Mouse (Mus musculus): ENCODE results near the gene Commd9. TPM values are rescaled to one million over a fixed set of nuclear protein-coding genes. Genes with fewer than 3 reads are reported as not detected.

Commd9 gene
- polyA plus RNA-seq, 1 experiment from 2014 or later: 48.2 TPM

DNA sequence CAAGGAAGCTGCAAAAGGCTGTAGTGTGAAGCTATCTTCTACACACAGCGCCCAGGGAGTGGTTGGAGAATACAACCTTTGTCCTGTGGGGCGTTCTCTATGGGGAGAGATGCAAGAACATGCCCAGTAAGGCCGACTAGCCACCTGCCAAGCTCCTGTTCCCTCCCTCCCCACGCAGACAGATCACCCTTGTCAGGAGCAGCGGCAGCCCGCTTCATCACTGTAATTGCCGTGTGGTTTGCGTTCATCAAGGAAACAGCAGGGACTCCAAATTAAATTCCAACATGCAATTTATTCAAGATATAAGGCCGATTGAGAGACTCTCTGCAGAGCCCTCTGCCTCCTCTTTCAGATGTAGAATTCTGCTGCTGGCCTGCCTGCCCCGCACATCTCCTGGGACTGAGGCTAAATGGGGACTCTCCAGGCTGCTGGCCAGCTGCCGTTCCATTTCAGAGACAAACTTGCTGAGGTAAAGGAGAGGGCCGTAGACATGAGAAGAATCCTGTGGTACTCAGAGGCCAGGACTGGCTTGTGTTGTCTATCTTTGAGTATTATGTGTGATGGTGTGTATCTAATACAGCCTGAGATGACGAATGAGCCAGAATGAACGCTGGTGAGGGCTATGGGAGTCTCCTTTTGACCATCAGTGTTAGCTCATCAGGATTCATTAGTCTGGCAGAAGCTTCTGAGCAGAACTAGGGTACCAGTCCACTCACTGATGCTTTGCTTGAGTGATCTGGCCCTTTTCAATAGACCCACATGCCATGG, 46.3 kb downstream of the Commd9 start:
- Histone ChIP-seq H3K27ac (replicated peaks) (no peak overlapping the region), H3K4me2 (replicated peaks; ENCODE audit: low read depth) (no peak overlapping the region), H3K9ac (ENCODE audit: low read length) (no peak overlapping the region), H3K27me3 (ENCODE audit: control insufficient read depth, insufficient read depth, low read length) (no peaks in the 10 kb centered on the region), H3K4me3 (ENCODE audit: low read depth, low read length) (no peak overlapping the region), H3K4me1 (replicated peaks; ENCODE audit: control insufficient read depth, insufficient read depth) (no peaks in the 10 kb centered on the region), H3K9me3 (ENCODE audit: control insufficient read depth, low read length) (no peaks in the 10 kb centered on the region), H3K36me3 (ENCODE audit: control insufficient read depth, insufficient read depth, low read length) (no peaks in the 10 kb centered on the region)
- DNase-seq (ENCODE audit: low spot score) (peak; percentile 50), ATAC-seq (ENCODE audit: low FRiP score, low TSS enrichment) (peak; percentile 66)
- TF ChIP-seq EP300 (optimal IDR thresholded peaks at IDR 0.05) (no peak), CTCF (IDR thresholded peaks at IDR 0.05; ENCODE audit: low read depth) (no peak)
- WGBS: 69% methylated on average over 14 of the region's 14 CpGs

GRCm38 (mm10) chr2:101933301-101933700, 47.3 kb downstream of the Commd9 start:
- ATAC-seq (ENCODE audit: low FRiP score, low TSS enrichment): no peak
- TF ChIP-seq EP300 (optimal IDR thresholded peaks at IDR 0.05) (no peak), CTCF (IDR thresholded peaks at IDR 0.05; ENCODE audit: low read depth) (no peak)
- Histone ChIP-seq H3K4me2 (replicated peaks; ENCODE audit: low read depth) (no peak overlapping the region), H3K9me3 (ENCODE audit: control insufficient read depth, low read length) (no peaks in the 10 kb centered on the region), H3K4me3 (ENCODE audit: low read depth, low read length) (no peak overlapping the region), H3K27ac (replicated peaks) (no peak overlapping the region), H3K36me3 (ENCODE audit: control insufficient read depth, insufficient read depth, low read length) (no peaks in the 10 kb centered on the region), H3K9ac (ENCODE audit: low read length) (no peak overlapping the region), H3K27me3 (ENCODE audit: control insufficient read depth, insufficient read depth, low read length) (no peaks in the 10 kb centered on the region), H3K4me1 (replicated peaks; ENCODE audit: control insufficient read depth, insufficient read depth) (no peaks in the 10 kb centered on the region)
- 75% methylated on average over 3 of the region's 3 CpGs for WGBS
- no peak for DNase-seq (ENCODE audit: low spot score)

- no peak for DNase-seq (ENCODE audit: low spot score)
Measured at GRCm38 (mm10) chr2:101935006-101935405, 49.0 kb downstream of the Commd9 start.

DNA sequence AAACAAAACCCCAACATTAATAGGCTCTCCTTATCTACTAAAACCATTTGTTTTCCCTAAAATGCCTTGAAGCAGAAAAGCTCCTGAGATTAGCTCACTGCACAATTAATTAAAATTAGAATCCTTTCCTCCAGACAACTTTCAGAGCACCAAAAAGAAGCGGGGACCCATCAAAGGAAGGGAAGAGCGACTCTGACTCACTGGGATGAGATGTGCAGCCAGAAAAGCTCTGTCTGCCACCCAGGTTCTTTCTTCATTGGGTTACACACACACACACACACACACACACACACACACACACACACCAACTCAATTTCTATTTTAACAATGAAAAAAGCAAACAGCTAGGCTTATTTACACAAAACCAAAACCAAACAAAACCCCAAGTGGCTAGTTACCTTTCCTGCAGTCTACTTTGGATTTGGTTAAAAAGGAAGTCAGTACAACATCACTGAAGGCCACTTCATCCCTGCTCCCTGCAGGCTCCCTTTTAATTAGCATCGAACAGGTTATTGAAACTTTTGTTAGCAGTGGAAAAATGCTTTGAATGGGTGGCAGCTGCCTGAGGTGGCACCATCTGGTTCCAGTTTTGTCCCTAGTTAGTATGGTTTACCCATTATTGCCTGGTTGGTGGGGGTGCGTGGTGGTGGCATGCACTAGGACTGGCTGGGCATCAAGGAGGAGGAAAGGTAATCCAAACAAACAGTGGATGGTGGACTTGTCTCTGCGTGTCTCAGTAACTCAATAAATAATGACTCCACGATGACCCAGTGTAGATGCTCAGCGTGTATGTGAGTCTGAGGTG, 64.9 kb downstream of the Commd9 start:
- no peak for TF ChIP-seq CTCF (IDR thresholded peaks at IDR 0.05; ENCODE audit: low read depth)
- TF ChIP-seq EP300 (optimal IDR thresholded peaks at IDR 0.05): no peak
- no peaks in the 10 kb centered on the region for H3K27me3 ChIP-seq (ENCODE audit: control insufficient read depth, insufficient read depth, low read length)
- no peak for ATAC-seq (ENCODE audit: low FRiP score, low TSS enrichment)
- 50% methylated on average over 7 of the region's 7 CpGs for WGBS
- no peaks in the 10 kb centered on the region for H3K9me3 ChIP-seq (ENCODE audit: control insufficient read depth, low read length)
- no peak overlapping the region for H3K4me3 ChIP-seq (ENCODE audit: low read depth, low read length)
- H3K4me2 ChIP-seq (replicated peaks; ENCODE audit: low read depth): no peak overlapping the region
- no peaks in the 10 kb centered on the region for H3K4me1 ChIP-seq (replicated peaks; ENCODE audit: control insufficient read depth, insufficient read depth)
- no peak for DNase-seq (ENCODE audit: low spot score)
- H3K27ac ChIP-seq (replicated peaks): no peak overlapping the region
- H3K9ac ChIP-seq (ENCODE audit: low read length): no peak overlapping the region
- peaks cover 3% of the 10 kb centered on the region; the same call in 1 of the 2 replicates for H3K36me3 ChIP-seq (ENCODE audit: control insufficient read depth, insufficient read depth, low read length)

More at GRCm38 (mm10) chr2:101935006-101935405, 49.0 kb downstream of the Commd9 start:
- H3K36me3 ChIP-seq (ENCODE audit: control insufficient read depth, insufficient read depth, low read length): no peaks in the 10 kb centered on the region
- H3K27ac ChIP-seq (replicated peaks): no peak overlapping the region
- no peaks in the 10 kb centered on the region for H3K27me3 ChIP-seq (ENCODE audit: control insufficient read depth, insufficient read depth, low read length)
- no peaks in the 10 kb centered on the region for H3K4me1 ChIP-seq (replicated peaks; ENCODE audit: control insufficient read depth, insufficient read depth)
- WGBS: 79% methylated on average over 1 of the region's 1 CpGs
- H3K9me3 ChIP-seq (ENCODE audit: control insufficient read depth, low read length): no peaks in the 10 kb centered on the region
- no peak for ATAC-seq (ENCODE audit: low FRiP score, low TSS enrichment)
- H3K4me3 ChIP-seq (ENCODE audit: low read depth, low read length): no peak overlapping the region
- TF ChIP-seq EP300 (optimal IDR thresholded peaks at IDR 0.05) (no peak), CTCF (IDR thresholded peaks at IDR 0.05; ENCODE audit: low read depth) (no peak)
- no peak overlapping the region for H3K9ac ChIP-seq (ENCODE audit: low read length)
- H3K4me2 ChIP-seq (replicated peaks; ENCODE audit: low read depth): no peak overlapping the region

Other genes starting within 250 kb of the Commd9 start
- gene Rag1, start 236.7 kb upstream of the Commd9 start, polyA plus RNA-seq (2015; fragmentation: Nextera tagmentation; extraction: Ambion mirVana): 0.01 TPM in 2 replicates
- gene B230118H07Rik, start 236.7 kb upstream of the Commd9 start, polyA plus RNA-seq (2015; fragmentation: Nextera tagmentation; extraction: Ambion mirVana): 36.5 and 40.3 TPM in 2 replicates
- 4.4 and 4.5 TPM in 2 replicates for gene Traf6, start 207.8 kb upstream of the Commd9 start, polyA plus RNA-seq (2015; fragmentation: Nextera tagmentation; extraction: Ambion mirVana)
- gene Prr5l, start 3.2 kb upstream of the Commd9 start, polyA plus RNA-seq (2015; fragmentation: Nextera tagmentation; extraction: Ambion mirVana): 3.3 and 3.8 TPM in 2 replicates

Measured in stomach, postnatal 0 days (tissue).